Mouse (Mus musculus) forebrain, postnatal 0 days (tissue): ENCODE data around the gene Strn4. TPM values are rescaled to one million over a fixed set of nuclear protein-coding genes. Genes with fewer than 3 reads are reported as not detected.
A peak's percentile ranks its signal among the peaks of the same experiment; 100 is the strongest.

ENCODE experiments used
- ATAC-seq: fragments of 200-750 bp; cut with Nextera tagmentation; 2 replicates; pipeline ENCODE4 v1.8.0; 2017; ENCODE audit warnings: mild to moderate bottlenecking, moderate library complexity
- DNase-seq: peaks from one replicate; pipeline ENCODE4 v3.0.0-alpha.2; 2015
- H3K27ac ChIP-seq: fragments of 300-500 bp; sonication (generic); 2 replicates; pipeline ENCODE4 v1.5.1; 2014; ENCODE audit warnings: low read depth, mild to moderate bottlenecking, antibody characterized with exemption, low read length, moderate library complexity, mixed read lengths
- H3K27me3 ChIP-seq: fragments of 300-500 bp; sonication (generic); 2 replicates; pipeline ENCODE4 v1.6.1; 2014; ENCODE audit warnings: mild to moderate bottlenecking, low read length, mixed read lengths; ENCODE audit not compliant: insufficient read depth
- H3K36me3 ChIP-seq: fragments of 300-500 bp; sonication (generic); 2 replicates; pipeline ENCODE4 v1.6.1; 2014; ENCODE audit warnings: mild to moderate bottlenecking, moderate library complexity; ENCODE audit not compliant: insufficient read depth
- H3K4me1 ChIP-seq: fragments of 300-500 bp; sonication (generic); 2 replicates; pipeline ENCODE4 v1.6.1; 2014; ENCODE audit warnings: antibody characterized with exemption; ENCODE audit not compliant: insufficient read depth
- H3K4me2 ChIP-seq: fragments of 300-500 bp; sonication (generic); 2 replicates; pipeline ENCODE4 v1.6.1; 2014; ENCODE audit warnings: low read depth, mild to moderate bottlenecking, moderate library complexity
- H3K4me3 ChIP-seq: fragments of 300-500 bp; sonication (generic); 2 replicates; pipeline ENCODE4 v1.5.1; 2014; ENCODE audit warnings: low read depth, low read length, mixed read lengths
- H3K9ac ChIP-seq: fragments of 300-500 bp; sonication (generic); 2 replicates; pipeline ENCODE4 v1.6.1; 2014; ENCODE audit warnings: mild to moderate bottlenecking
- H3K9me3 ChIP-seq: fragments of 300-500 bp; sonication (generic); 2 replicates; pipeline ENCODE4 v1.6.1; 2016; ENCODE audit warnings: low read length
- CTCF ChIP-seq: sonication (generic); IDR thresholded peaks from 2 replicates; pipeline ENCODE4 v1.5.1; 2016; ENCODE audit warnings: antibody characterized with exemption, control low read depth, low read depth
- WGBS: fragments of 180-500 bp; shearing (Covaris S2); extraction: QIAGEN DNeasy Blood & Tissue Kit; methylation state at CpG from one replicate; pipeline ENCODE4 v1.1.7; 2014; 5-methylcytosine and 5-hydroxymethylcytosine counted together
- polyA plus RNA-seq: library from polyadenylated mRNA; unstranded; fragments of >200 nt; fragmentation: Nextera tagmentation; extraction: Ambion mirVana; gene quantifications from 2 replicates; pipeline ENCODE4 v1.2.1, GENCODE M21; 2015
- total RNA-seq: library from RNA; depleted of rRNA; stranded (reverse); fragments of >200 nt; gene quantifications from 2 replicates; pipeline ENCODE4 v1.2.3, GENCODE M21; 2014

Gene Strn4
- total and polyA plus RNA-seq, 2 experiments from 2014 or later = 168 to 243 TPM

GRCm38 (mm10) chr7:16859902-16860651 is 44.4 kb downstream of the Strn4 start:
- Histone ChIP-seq H3K9ac (no peak overlapping the region), H3K4me1 (no peaks in the 10 kb centered on the region), H3K36me3 (peaks cover 14% of the 10 kb centered on the region), H3K4me2 (no peak overlapping the region), H3K27ac (no peak overlapping the region), H3K9me3 (no peaks in the 10 kb centered on the region), H3K27me3 (no peaks in the 10 kb centered on the region), H3K4me3 (no peak overlapping the region)
- peak; percentile 80 for TF ChIP-seq CTCF
- ATAC-seq (no peak), DNase-seq (peak; percentile 68)
- 23% methylated on average over 5 of the region's 5 CpGs for WGBS

GRCm38 (mm10) chr7:16867488-16867887 is 51.8 kb downstream of the Strn4 start:
- ATAC-seq (no peak), DNase-seq (no peak)
- Histone ChIP-seq H3K4me1 (no peaks in the 10 kb centered on the region; the same call in 1 of the 2 replicates), H3K4me2 (no peak overlapping the region), H3K27me3 (no peaks in the 10 kb centered on the region), H3K9ac (no peak overlapping the region), H3K9me3 (no peaks in the 10 kb centered on the region), H3K36me3 (peaks cover 6% of the 10 kb centered on the region; the same call in 1 of the 2 replicates), H3K4me3 (no peak overlapping the region), H3K27ac (no peak overlapping the region)
- 96% methylated on average over 3 of the region's 3 CpGs for WGBS
- TF ChIP-seq CTCF = no peak

GRCm38 (mm10) chr7:16869497-16869896 is 53.8 kb downstream of the Strn4 start:
- no peak for TF ChIP-seq CTCF
- ATAC-seq (peak; percentile 99), DNase-seq (peak; percentile 94)
- no peaks in the 10 kb centered on the region for H3K9me3 ChIP-seq
- no peaks in the 10 kb centered on the region; the same call in 1 of the 2 replicates for H3K4me1 ChIP-seq
- peak overlapping the region; percentile 70 for H3K9ac ChIP-seq
- H3K27me3 ChIP-seq = no peaks in the 10 kb centered on the region
- peak overlapping the region; percentile 63 for H3K4me2 ChIP-seq
- H3K4me3 ChIP-seq = peak overlapping the region; percentile 42
- 13% methylated on average over 16 of the region's 16 CpGs for WGBS
- 0 out of 2 replicates have a peak, but pooled peaks cover 6% of the 10 kb centered on the region for H3K36me3 ChIP-seq
- peak overlapping the region; percentile 88 for H3K27ac ChIP-seq

- DNase-seq = no peak
- Histone ChIP-seq H3K9ac (no peak overlapping the region), H3K27me3 (no peaks in the 10 kb centered on the region), H3K27ac (no peak overlapping the region), H3K36me3 (no peaks in the 10 kb centered on the region), H3K4me2 (no peak overlapping the region), H3K4me3 (no peak overlapping the region), H3K4me1 (peaks cover 3% of the 10 kb centered on the region; the same call in 1 of the 2 replicates), H3K9me3 (no peaks in the 10 kb centered on the region)
- no peak for ATAC-seq
- TF ChIP-seq CTCF = no peak
- WGBS = 83% methylated on average over 10 of the region's 10 CpGs
These were observed 55.9 kb downstream of the Strn4 start for GRCm38 (mm10) chr7:16871600-16871999.

GRCm38 (mm10) chr7:16872478-16872877 is 56.8 kb downstream of the Strn4 start:
- H3K9ac ChIP-seq = no peak overlapping the region
- peaks cover 7% of the 10 kb centered on the region; the same call in 1 of the 2 replicates for H3K4me1 ChIP-seq
- no peak for TF ChIP-seq CTCF
- no peak for ATAC-seq
- H3K36me3 ChIP-seq = no peaks in the 10 kb centered on the region
- no peak overlapping the region for H3K4me2 ChIP-seq
- no peaks in the 10 kb centered on the region for H3K27me3 ChIP-seq
- WGBS = 94% methylated on average over 9 of the region's 9 CpGs
- no peaks in the 10 kb centered on the region for H3K9me3 ChIP-seq
- H3K4me3 ChIP-seq = no peak overlapping the region
- no peak for DNase-seq
- no peak overlapping the region for H3K27ac ChIP-seq

- peaks cover 7% of the 10 kb centered on the region; the same call in 1 of the 2 replicates for H3K4me1 ChIP-seq
- 92% methylated on average over 4 of the region's 4 CpGs for WGBS
- ATAC-seq (no peak), DNase-seq (no peak)
- peak; percentile 34 for TF ChIP-seq CTCF
- no peak overlapping the region for H3K27ac ChIP-seq
- no peak overlapping the region for H3K4me3 ChIP-seq
- H3K4me2 ChIP-seq = no peak overlapping the region
- no peaks in the 10 kb centered on the region for H3K9me3 ChIP-seq
- no peaks in the 10 kb centered on the region for H3K36me3 ChIP-seq
- no peak overlapping the region for H3K9ac ChIP-seq
- H3K27me3 ChIP-seq = no peaks in the 10 kb centered on the region
These were observed 57.7 kb downstream of the Strn4 start for GRCm38 (mm10) chr7:16873392-16873791.

- Histone ChIP-seq H3K4me1 (peaks cover 7% of the 10 kb centered on the region; the same call in 1 of the 2 replicates), H3K27ac (peak overlapping the region; percentile 89), H3K4me3 (peak overlapping the region; percentile 45), H3K9me3 (no peaks in the 10 kb centered on the region), H3K27me3 (no peaks in the 10 kb centered on the region), H3K4me2 (peak overlapping the region; percentile 43), H3K36me3 (no peaks in the 10 kb centered on the region), H3K9ac (0 out of 2 replicates have a peak overlapping the region, but pooled peaks have one; percentile 32)
- DNase-seq = peak; percentile 81
- TF ChIP-seq CTCF = peak; percentile 87
- ATAC-seq = no peak
- WGBS = 4% methylated on average over 17 of the region's 17 CpGs
These were observed 58.5 kb downstream of the Strn4 start for GRCm38 (mm10) chr7:16874190-16874589.
